Mouse (Mus musculus): ENCODE results near the gene Pax5.

- no peak for TF ChIP-seq CTCF (conservative IDR thresholded peaks at IDR 0.05; ENCODE audit: insufficient read depth, insufficient read length, low read depth, low read length)
- no peak for TF ChIP-seq POLR2A (IDR thresholded peaks at IDR 0.05; ENCODE audit: low read depth, low read length)
Observed at GRCm38 (mm10) chr4:44705151-44705550, 5.1 kb downstream of the Pax5 start.
